Comparison of ENCODE assay signal across 11 mouse cellular contexts in the genomic region with DNA sequence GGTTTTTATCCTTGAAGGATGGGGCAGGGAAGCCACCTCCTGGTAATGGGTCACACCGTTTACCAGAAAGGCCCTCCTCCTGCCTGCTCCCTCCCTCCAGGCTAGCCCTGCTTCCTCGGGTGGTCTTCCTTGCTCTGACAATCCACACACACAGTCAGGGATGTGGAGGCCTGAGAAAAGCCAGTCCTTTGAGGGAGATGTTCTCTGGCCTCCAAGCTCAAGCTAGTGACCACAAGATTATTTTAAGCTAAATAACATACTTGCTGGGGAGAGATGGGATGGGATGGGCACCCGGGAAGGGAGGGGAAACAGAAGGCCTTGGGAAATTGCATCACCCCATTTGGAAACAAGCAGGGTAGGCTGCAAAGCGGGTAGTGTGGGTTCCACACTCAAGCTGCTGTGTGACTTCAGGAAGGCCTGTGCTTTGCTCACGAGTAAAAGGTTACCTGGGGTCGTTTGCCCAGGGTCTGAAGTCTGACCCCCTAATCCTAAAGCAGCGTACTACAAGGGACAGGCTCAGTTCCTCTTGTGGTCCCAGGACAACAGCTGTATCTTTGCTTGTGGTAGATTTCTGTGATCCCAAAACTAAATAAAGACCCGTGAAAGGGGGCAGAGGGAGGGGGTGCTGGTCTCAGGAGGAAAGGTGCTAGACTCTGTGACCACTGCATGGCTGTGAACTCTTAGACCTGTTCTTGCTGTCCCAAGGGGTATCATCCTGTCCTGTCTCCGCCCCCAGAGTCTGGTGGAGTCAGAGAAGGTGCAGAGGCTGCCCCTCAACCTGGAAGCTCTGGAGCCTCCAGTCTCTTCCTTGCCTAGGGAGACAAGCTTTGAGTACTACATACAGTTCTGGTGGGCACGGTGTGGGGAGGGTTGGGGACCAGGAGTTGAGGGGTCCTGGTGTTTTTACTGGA. TPM values are rescaled to one million over a fixed set of nuclear protein-coding genes. Genes with fewer than 3 reads are reported as not detected.
DNase-seq lines count a peak whose midpoint lies in the region; ATAC-seq lines count a peak whose summit lies in the region.
"Had no signal": no experiment of that assay in that cellular context is flagged by ENCODE, and none has a peak within 500 bp of the region (broad histone marks: within the 10 kb centered on the region; RNA-seq: fewer than 3 reads in every experiment).

No protein-coding gene starts in this region.

- no peaks in the 10 kb centered on the region for H3K9me3 ChIP-seq in kidney, embryonic 15.5 days (replicated peaks)

- peaks cover 90% of the 10 kb centered on the region for H3K27me3 ChIP-seq in kidney, embryonic 15.5 days
- H3K27me3 ChIP-seq: Patski had no signal

- H3K4me1 ChIP-seq in kidney, embryonic 15.5 days, result peaks cover 75% of the 10 kb centered on the region

- peak overlapping the region; percentile 52 for H3K4me3 ChIP-seq in kidney, embryonic 15.5 days (replicated peaks)

- no peak for ATAC-seq in kidney, embryonic 15.5 days (replicated peaks; ENCODE audit: low FRiP score)
- peak; percentile 43 for ATAC-seq in granulocyte monocyte progenitor cell, adult 5-6 weeks (replicated peaks; ENCODE audit: poor library complexity, severe bottlenecking)
- ATAC-seq: Patski had no signal

- no peak overlapping the region for H3K27ac ChIP-seq in kidney, embryonic 15.5 days

- no peak for DNase-seq in kidney, adult 8-10 months
- peak; percentile 82 for DNase-seq in NIH3T3 (ENCODE audit: low read depth)
- peak; percentile 60 for DNase-seq in lung, postnatal 36 days
- no peak for DNase-seq in layer of hippocampus, postnatal 14 days (ENCODE audit: low spot score in 2 of 2)
- no peak for DNase-seq in spleen, adult 18-20 months
- DNase-seq: gastrocnemius, postnatal 25 days; right cerebral cortex, adult 18-20 months; thymus, postnatal 25 days had no signal

- H3K36me3 ChIP-seq in kidney, embryonic 15.5 days, result no peaks in the 10 kb centered on the region

- peak overlapping the region; percentile 91 for H3K4me2 ChIP-seq in kidney, embryonic 15.5 days

- H3K9ac ChIP-seq in kidney, embryonic 15.5 days, result no peak overlapping the region

- 47% methylated on average over 10 of the region's 10 CpGs for WGBS in kidney, embryonic 15.5 days

RNA-seq across cellular contexts. Expression of a gene that starts 1.9 kb away (rescaled TPM):
- polyA plus RNA-seq in kidney, embryonic 15.5 days (2015; fragmentation: Nextera tagmentation; extraction: Ambion mirVana), result 19.5 and 22.9 TPM in 2 replicates
- total RNA-seq in granulocyte monocyte progenitor cell, adult 5-6 weeks (2014; fragmentation: Nextera tagmentation), result 28.6 and 30.4 TPM in 2 replicates
- 27.4 and 56.1 TPM in 2 replicates for total RNA-seq in granulocyte monocyte progenitor cell, adult 5-6 weeks (2017)
- 1 to 10 TPM in 1 of 2 experiments, under 1 TPM in 1; 0.55 to 1.2 TPM for total RNA-seq in layer of hippocampus, postnatal 14 days (2021)

RNA-seq across cellular contexts. Expression of a gene that starts 27.4 kb away (rescaled TPM):
- polyA plus RNA-seq in kidney, embryonic 15.5 days (2015; fragmentation: Nextera tagmentation; extraction: Ambion mirVana), result 16.8 and 17.8 TPM in 2 replicates
- total RNA-seq in granulocyte monocyte progenitor cell, adult 5-6 weeks (2014; fragmentation: Nextera tagmentation), result not detected in 2 replicates
- total RNA-seq in granulocyte monocyte progenitor cell, adult 5-6 weeks (2017), result 0.26 TPM in 1 of 2 replicates, not detected in the other
- total RNA-seq in layer of hippocampus, postnatal 14 days (2021), result 1 to 10 TPM; 1.2 to 2.3 TPM

RNA-seq across cellular contexts. Expression of a gene that starts 37.6 kb away (rescaled TPM):
- 5.5 and 7.0 TPM in 2 replicates for polyA plus RNA-seq in kidney, embryonic 15.5 days (2015; fragmentation: Nextera tagmentation; extraction: Ambion mirVana)
- not detected in 2 replicates for total RNA-seq in granulocyte monocyte progenitor cell, adult 5-6 weeks (2014; fragmentation: Nextera tagmentation)
- not detected in 2 replicates for total RNA-seq in granulocyte monocyte progenitor cell, adult 5-6 weeks (2017)
- 1 to 10 TPM in 1 of 2 experiments, under 1 TPM in 1; 0.62 to 1.8 TPM for total RNA-seq in layer of hippocampus, postnatal 14 days (2021)
- total RNA-seq: gastrocnemius, postnatal 25 days had no signal
- polyA plus RNA-seq: Patski had no signal

RNA-seq across cellular contexts. Expression of a gene that starts 41.4 kb away (rescaled TPM):
- 91.7 and 93.3 TPM in 2 replicates for polyA plus RNA-seq in kidney, embryonic 15.5 days (2015; fragmentation: Nextera tagmentation; extraction: Ambion mirVana)
- not detected in 2 replicates for total RNA-seq in granulocyte monocyte progenitor cell, adult 5-6 weeks (2014; fragmentation: Nextera tagmentation)
- not detected in 2 replicates for total RNA-seq in granulocyte monocyte progenitor cell, adult 5-6 weeks (2017)
- 1 to 10 TPM; 5.2 to 6.3 TPM for total RNA-seq in layer of hippocampus, postnatal 14 days (2021)

Comparison
In these comparisons a context has a peak if more than half of its experiments do, and no peak if none do; other contexts are left out.
1. DNase-seq: peak in NIH3T3 (single experiment) and lung, postnatal 36 days (single experiment); none in kidney, adult 8-10 months (0 of 2), layer of hippocampus, postnatal 14 days (0 of 2) and spleen, adult 18-20 months (0 of 2).
2. RNA of a gene that starts 1.9 kb away (total RNA-seq): 27.4 to 56.1 TPM in granulocyte monocyte progenitor cell, adult 5-6 weeks; 0.55 to 1.2 TPM in layer of hippocampus, postnatal 14 days; every median in the first group is over 10 times any median in the second.